Mouse (Mus musculus): ENCODE measurements around the gene Rmnd5b. TPM values are rescaled to one million over a fixed set of nuclear protein-coding genes. Genes with fewer than 3 reads are reported as not detected.
A peak's percentile ranks its signal among the peaks of the same experiment; 100 is the strongest.
"Not testable (repeated sequence)": the region's sequence is repeated elsewhere in the genome, so short reads cannot be mapped to it uniquely, and the experiment has no call there.

Rmnd5b gene
- total RNA-seq, 2 experiments from 2014 or later = 60.0 to 62.6 TPM

DNA sequence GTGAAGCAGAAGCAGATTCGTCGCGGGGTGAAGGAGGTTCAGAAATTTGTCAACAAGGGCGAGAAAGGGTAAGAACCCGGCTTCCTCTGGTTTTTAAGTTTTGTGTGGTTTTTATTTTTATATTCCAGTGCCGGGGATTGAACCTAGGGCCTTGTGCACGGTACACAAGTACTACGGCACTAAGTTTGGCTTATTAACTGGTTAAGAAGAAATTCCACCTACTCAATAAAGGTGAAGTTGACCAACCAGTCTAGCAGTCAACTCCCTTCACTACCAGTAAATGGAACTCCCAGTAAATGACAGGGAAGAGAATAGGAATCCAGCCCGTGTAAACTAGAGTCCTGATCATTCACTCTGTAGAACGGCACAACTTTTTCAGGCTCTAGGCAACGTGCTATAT, 15.6 kb downstream of the Rmnd5b start:
- DNase-seq = no peak

DNA sequence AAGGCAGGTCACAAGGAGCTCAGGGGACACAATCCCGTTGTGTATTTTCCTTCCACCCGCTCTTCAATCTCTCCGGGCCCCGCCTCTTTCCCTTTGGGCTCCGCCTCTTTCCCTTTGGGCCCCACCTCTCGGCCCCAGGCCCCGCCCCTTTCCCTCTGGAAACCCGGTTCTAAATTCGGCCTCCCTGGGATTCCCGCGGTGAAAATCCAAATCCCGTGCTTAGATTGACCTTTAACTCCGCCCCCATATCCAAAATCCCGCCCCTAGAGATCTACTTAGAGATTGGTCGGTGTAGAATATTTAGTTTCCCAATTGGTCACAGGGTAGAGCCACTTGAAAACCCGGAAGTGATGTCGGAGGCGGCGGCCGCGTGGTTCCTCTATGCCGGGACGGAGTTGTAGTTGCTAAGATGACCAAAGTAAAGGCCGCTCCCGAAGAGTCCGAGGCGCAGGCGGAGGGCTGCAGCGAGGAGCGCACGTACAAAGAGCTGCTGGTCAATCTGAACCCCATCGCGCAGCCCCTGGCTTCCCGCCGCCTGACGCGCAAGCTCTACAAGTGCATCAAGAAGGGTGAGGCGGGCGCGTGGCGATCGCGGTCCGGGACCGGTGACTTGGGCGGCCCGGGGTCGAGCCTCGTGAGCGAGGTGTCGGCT, 16.2 kb downstream of the Rmnd5b start, which contains the start of gene Nhp2:
TSS of gene Nhp2 (plus strand) at position 327 of the 652 bp plus-strand sequence.
- peak; percentile 86 to 88 for DNase-seq

DNA sequence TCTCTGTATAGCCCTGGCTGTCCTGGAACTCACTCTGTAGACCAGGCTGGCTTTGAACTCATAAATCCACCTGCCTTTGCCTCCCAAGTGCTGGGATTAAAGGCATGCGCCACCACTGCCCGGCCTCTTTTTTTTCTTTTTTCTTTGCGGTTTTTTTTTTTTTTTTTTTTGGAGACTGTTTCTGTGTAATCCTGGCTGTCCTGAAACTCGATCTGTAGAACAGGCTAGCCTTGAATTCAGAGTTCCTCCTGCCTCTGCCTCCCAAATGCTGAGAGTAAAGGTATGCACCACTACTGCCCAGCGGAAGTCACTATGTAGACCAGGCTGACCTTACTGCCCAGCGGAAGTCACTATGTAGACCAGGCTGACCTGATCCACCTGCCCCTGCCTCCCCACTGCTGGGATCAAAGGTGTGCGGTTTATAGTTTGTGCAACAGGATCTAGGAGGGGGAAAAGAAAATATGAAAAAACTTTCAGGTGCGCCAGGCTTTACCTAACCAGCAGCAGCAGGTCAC, 16.7 kb downstream of the Rmnd5b start:
- no peak for DNase-seq

DNA sequence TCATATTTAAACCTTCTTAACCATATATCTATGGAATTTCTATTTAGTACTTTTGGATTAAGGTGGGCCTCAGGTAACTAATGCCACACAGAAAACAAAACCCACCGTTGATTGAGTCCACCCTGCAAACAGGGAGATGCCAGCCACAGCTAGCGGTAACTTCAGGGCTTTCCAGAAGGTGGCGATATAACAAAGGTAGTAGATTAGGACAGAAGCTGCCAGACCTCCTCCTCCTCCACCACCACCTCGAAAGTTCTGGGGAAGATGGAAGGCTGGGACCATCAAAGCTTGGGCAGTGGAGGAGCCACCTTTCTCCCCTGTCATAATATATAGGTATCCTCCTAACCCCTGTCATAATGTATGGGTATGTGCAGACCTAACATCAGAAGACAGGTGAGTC, 18.0 kb downstream of the Rmnd5b start:
- peak; percentile 51 to 62 for DNase-seq

DNA sequence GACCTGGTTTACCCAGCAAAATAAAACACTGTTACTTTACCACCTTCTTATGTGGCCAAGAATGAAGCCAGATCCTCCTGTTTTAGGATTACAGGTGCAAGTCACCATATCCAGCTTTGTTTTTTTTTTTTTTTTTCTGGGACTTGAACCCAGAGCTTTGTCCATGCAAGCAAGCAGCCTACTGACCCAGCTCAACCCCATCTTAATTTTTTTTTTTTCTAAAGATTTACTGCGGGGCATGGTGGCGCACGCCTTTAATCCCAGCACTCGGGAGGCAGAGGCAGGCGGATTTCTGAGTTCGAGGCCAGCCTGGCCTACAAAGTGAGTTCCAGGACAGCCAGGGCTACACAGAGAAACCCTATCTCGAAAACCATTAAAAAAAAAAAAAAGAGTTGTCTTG, 19.6 kb downstream of the Rmnd5b start:
- not testable (repeated sequence) for DNase-seq

DNA sequence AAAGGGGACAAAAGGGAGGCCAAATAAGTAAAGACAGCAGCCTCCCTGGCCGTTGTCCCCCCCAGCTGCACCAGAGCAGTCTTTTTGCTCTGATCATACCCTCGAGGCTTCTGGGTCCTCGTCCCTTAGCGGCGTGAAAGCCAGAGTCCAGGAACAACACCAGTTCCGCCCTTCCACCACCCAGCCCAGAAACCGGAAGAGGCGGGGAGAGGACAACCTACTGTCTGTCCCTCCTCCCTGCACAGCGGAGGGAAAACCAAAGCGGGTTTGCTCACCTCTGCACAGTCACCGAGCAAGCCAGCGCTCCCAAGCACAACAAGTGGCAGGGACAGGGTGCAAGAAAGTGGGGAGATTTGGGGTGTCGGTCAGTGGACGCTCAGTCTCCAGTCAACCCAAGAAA, 20.1 kb downstream of the Rmnd5b start:
- no peak for DNase-seq

DNA sequence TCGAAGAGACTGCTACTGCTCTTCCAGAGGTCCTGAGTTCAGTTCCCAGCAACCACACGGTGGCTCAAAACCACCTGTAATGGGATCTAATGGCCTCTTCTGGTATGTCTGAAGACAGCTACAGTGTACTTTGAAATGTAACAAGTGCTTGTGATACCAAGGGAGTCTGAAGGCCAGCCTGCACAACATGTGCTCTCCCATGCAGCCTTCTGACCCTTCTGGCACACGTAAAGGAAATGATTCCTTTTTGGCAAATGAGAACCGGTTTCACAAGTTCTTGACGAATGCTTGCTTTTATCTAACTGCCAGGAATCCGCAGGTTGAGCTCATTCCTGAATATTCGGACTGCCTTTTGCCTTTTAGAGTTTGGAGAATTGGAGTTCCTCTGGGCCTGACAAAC, 20.6 kb downstream of the Rmnd5b start:
- no peak for DNase-seq

DNA sequence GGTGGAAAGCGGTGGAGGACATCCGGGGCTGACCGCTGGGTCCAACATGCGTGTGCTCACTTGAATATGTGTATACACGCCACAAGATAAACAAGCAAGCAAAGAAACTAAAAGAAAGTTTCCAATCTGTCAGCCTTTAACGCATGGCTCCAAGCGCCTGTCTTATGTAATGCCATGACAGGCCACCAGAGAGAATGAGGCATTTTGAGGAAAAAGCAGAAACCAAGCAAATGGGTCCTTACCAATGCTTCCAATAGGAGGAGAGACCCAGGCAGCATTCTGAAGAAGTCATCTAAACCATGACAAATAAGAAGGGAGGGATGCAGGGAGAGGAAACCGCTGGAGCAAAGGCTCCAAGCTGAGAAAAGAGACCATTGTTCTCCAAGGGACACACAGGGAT, 21.4 kb downstream of the Rmnd5b start:
- no peak for DNase-seq

DNA sequence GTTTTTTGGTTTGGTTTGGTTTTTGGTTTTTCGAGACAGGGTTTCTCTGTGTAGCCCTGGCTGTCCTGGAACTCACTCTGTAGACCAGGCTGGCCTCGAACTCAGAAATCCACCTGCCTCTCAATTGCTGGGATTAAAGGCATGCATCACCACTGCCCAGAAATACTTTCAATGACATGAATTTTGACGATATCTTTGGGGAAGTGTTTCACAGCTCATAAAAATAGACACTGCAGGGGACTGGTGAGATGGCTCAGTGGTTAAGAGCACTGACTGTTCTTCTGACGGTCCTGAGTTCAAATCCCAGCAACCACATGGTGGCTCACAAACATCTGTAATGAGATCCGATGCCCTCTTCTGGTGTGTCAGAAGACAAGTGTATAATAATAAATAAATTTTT, 25.8 kb downstream of the Rmnd5b start:
- not testable (repeated sequence) for DNase-seq

DNA sequence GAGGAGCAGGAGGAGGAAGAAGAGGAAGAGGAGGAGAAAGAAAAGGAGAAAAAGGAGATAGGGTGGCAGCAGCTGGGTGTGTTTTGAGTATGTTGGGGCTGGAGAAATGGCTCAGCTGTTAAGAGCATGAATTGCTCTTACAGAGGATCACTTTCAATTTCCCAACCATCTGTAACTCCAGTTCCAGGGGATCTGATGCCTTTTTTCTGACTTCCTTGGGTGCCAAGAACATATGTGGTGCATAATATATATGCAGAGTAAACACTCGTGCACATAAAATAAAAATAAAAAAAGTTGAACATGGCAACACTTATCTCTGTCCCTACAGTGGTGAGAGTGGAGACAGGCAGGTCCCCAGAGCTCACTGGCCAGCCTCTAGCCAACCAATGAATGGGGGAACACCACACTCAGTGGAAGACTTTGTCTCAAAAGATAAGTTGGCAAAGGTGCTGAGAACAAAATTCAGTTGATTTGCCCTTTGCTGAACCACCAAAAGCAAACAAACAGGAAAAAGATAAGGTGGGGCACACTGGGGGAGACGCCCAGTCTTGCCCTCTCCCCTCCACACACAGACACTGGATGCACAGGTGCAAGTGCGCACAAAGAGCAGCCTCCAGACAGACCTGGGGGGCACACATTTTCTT, 26.3 kb downstream of the Rmnd5b start:
- DNase-seq = no peak

DNA sequence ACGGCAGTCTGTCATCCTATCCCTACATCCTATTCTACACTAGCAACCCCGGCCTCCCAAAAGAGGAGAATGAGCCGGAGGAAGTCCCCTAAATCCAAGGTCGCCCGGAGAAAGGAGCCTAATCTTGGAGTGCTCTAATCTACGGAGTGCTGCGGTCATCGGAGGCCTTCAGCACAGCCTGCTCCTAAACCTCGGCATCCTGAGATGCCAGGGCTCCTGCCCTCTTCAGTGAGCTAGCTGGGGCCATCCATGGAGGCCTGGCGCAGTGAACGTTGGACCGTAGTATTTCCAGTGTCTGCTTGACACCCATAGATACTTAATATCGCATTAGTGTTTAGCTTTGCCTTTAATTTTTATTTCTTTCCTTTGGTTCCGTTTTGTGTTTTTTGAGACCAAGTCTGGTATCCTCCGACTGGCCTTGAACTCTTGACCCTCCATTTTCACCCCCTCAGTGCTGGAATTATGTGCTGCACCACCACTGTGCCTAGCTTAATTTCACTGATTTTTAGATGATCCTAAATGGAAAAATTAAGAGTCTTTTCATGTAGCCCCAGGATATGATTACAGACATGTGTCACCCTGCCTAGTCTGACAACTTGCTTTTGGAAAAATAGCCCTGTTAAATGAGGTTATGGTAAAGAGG, 28.5 kb downstream of the Rmnd5b start:
- no peak for DNase-seq

DNA sequence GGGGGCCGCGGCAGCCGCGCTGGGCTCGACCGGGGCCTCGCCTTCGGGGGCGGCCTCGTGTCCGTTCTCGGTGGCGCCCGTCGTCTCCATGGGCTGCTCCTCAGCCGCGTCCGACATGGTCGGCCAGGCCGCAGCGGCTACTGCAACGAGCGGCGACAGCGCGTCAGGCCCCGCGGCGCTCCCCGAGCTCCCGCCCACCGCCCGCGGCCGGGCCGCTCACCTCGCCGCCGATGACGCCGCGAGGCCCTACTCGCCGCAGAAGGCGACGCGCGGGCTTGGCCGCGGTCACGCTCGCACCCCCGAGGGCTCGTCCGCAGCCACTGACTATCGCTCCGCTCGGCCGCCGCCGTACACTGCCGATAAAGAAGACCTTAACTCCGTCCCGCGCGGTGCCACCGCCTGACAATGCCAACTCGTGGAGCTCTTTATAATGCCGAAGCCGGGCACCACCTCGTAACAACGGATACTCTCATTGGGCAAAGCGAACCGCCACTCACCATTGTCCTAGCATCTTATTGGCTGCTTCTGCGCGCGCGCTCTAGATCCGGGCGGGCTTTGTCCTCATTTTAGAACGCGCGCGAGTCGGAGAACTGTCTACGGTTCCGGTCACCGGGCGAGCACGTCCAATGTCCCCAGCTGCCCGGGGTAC, 29.1 kb downstream of the Rmnd5b start, which contains the start of gene Hnrnpab:
TSS of gene Hnrnpab (minus strand) at position 401 of the 649 bp plus-strand sequence.
- peak; percentile 97 for DNase-seq

DNA sequence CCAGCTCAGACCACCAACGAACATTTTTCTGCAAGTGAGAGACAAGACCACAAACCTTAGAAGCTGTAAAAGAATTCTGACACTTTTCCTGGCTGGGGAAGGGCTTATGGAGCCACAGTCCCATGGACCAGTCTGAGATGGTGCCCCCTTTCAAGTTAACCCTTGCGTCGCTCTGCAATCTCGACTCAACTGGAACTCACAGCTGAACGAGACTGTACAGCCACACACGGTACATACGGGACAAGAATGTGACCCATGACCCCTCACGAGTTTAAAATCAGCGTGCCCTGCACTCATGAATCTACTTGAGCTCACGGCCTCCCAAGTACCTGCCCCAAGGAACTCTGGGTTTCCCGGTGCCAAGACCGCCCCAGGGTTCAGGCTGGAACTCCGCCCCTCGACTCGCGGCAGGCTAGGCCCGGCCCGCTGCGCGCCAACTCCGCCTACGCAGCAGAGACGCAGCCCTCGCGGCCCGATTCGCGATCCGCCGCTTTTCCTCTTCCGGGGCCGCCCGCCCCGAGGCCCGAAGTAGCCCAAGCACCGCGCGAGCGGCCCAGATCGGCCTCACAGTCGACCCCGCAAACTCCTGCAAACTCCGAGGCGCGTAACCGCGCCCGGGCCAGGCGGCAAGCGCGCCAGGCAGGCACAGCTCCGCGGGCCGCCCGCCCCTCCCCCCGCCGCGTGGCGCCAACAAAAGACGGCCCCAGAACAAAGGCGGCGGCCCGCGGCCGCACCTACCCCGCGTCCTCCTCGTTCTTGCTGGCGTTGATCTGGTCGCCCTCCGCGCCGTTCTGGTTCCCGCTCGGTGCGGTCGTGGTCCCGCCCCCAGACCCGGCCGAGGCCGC, 29.9 kb downstream of the Rmnd5b start:
- peak; percentile 76 to 82 for DNase-seq

DNA sequence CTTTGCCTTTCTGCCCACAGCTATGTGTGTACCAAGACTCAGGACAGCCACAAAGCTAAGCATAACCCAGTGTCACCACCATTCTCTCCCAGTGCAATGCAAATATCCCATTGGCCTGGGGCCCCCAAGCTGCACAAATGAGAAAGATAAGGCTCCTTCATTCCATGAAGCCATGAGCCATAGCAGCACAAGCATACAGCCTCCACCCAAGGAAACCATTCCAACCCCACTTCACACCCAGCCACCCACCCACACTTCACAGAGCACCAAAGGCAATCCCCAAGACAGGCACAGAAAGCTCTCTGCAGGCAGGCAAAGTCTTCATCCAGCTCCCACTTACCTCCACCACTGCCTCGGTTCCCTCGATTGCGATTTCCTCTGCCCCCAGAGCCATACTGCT, 33.4 kb downstream of the Rmnd5b start:
- DNase-seq = no peak

DNA sequence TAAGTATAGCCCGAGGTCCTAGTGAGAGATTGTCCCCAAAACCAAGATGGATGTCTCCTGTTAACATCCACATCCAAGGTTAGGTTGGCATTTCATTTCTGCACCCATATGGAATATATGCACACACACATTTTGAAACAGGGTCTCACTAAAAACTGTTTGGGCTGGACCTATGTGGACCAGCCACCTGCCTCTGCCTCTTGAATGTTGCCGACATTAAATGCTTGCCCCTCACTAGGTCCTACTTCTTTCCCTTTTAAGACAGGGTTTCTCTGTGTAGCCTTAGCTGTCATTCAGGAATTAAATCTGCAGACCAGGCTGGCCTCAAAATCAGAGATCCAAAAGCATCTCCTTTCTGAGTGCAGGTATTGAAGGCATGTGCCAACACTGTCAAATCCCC, 38.1 kb downstream of the Rmnd5b start:
- no peak for DNase-seq

DNA sequence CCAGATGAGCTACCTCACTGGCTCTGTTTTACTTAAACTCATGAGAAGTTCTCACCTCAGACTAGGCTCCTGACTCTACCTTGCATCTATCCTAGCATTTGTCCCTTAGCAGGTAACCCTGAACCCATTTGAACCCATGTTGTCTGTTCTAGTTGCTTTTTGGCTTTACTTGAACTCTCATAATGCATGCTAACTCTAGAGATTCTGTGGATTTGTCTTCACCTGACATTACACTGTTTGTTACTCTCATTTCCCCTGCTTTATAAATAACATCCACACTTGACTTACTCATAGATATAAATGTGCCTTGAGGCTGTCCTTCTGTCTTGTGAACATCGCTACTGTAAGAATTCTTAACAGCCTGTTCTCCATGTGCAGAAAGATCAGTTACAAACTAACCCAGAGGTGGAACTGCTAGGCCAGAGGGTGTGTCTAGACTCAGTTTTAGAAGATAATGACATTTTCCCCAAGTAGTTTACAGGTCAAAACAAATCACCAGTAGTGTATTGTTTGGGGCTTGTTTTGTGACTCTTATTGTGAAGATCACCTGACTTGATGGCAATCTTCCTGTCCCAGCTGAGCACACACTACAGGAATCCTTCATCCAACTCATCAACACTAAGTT, 40.1 kb downstream of the Rmnd5b start:
- no peak for DNase-seq

DNA sequence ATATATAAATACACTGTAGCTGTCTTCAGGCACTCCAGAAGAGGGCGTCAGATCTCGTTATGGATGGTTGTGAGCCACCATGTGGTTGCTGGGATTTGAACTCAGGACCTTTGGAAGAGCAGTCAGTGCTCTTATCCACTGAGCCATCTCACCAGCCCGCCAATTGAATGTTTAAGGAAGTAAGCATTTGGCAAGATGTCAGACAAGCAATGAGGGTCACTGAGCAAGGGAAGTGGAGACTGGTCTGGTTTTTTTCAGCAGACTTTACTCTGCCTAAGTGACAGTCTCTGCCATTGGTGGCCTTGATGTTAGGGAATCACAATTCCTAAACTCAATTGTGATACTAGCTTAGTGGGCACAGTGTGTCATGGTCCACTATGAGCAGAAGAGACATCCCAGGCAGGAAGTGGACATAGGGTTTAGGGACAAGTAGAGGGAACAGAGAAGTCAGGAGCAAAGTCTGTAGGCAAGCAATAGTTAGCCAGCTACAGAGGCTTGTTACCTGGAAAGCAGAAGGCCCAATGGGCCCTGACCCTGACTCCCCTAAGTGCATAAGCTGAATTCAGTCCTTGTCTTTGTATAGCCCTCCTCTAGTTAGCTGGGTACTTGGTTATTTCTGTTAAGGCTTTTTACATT, 40.9 kb downstream of the Rmnd5b start:
- DNase-seq = no peak

DNA sequence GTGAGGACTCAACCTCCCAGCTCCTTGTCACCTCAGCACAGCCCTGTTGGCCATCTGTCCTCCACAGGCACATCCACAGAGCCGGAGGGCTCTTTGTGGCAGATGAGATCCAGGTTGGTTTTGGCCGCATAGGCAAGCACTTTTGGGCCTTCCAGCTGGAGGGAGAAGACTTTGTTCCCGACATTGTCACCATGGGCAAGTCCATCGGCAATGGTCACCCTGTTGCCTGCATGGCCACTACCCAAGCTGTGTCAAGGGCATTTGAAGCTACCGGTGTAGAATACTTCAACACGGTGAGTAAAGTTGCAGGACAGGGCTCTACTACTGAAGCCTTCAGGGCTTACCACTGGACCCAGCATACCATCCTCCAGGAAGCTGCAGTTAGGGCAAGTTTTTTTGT, 41.8 kb downstream of the Rmnd5b start:
- no peak for DNase-seq

DNA sequence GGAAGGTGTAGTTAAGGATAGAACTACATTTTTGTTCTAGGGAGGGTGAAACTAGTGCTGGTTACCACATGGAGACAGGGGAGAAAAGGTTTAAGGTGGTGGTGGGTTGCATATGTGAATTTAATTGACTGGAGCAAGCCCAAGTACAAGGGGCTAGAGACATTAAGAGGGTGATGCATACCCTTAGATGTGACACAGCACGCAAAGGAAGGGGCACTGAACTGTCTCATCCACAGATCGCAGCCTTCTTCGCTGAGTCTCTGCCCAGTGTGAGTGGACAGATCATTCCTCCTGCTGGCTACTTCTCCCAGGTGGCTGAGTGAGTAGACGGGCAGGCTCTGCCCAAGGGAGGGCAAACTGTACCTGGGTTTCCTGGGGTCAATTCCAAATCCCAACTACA, 42.3 kb downstream of the Rmnd5b start:
- no peak for DNase-seq

DNA sequence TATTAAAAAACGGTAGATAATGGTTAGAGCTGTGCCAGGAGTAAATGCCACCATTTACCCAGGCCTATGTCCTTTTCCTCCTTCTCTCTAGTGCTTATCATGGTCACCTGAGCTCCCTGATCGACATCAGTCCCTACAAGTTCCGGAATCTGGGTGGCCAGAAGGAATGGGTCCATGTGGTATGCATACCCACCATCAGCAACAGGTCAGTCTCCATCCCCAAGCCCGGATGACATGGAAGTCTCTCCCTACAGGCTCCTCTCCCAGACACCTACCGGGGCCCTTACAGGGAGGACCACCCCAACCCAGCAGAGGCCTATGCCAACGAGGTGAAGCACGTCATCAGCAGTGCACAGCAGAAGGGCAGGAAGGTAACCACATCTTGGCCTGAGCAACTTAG, 43.8 kb downstream of the Rmnd5b start:
- DNase-seq = no peak

DNA sequence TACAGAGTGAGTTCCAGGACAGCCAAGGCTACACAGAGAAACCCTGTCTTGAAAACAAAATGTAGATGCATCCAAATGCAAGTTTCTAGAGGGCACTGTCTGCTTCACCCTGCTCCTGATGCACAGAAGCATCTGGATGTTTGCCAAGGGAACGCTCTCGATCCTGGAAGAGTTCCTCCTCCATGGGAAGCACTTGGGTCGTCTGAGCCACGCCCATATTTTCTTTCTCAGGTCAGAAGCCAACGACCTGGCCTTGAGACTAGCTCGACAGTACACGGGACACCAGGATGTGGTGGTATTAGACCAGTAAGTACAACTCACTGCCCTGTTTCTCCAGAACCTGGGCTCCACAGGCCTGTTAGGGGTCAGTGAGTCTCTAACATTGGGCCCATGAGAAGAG, 44.5 kb downstream of the Rmnd5b start:
- no peak for DNase-seq
